Mouse (Mus musculus): Measurements from ENCODE around the gene Gas2l1. TPM values are rescaled to one million over a fixed set of nuclear protein-coding genes. Genes with fewer than 3 reads are reported as not detected.

Gene Gas2l1
- polyA plus RNA-seq, 1 experiment from 2014 or later = 21.4 TPM

DNA sequence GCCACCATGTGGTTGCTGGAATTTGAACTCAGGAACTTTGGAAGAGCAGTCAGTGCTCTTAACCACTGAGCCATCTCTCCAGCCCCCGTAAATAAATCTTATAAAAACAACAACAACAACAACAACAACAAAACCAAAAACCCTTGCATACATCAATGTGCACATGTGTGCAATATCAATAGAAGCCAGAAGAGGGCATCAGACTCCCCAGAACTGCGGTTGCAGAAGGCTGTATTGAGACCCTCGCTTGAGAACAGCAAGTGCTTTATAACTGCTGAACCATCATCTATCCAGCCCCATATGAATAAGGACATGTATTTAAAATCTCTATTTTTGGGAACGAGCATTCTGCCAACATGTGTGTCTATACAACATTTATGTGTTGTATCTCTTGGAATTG lies 9.8 kb upstream of the Gas2l1 start:
- ATAC-seq (ENCODE audit: low FRiP score, low TSS enrichment) = no peak
- H3K27ac ChIP-seq (replicated peaks) = no peak overlapping the region
- H3K36me3 ChIP-seq (ENCODE audit: control insufficient read depth, insufficient read depth, low read length) = peaks cover 38% of the 10 kb centered on the region
- H3K4me2 ChIP-seq (replicated peaks; ENCODE audit: low read depth) = no peak overlapping the region
- TF ChIP-seq EP300 (optimal IDR thresholded peaks at IDR 0.05) (no peak), CTCF (IDR thresholded peaks at IDR 0.05; ENCODE audit: low read depth) (peak; percentile 68)
- H3K9me3 ChIP-seq (ENCODE audit: control insufficient read depth, low read length) = no peaks in the 10 kb centered on the region
- H3K9ac ChIP-seq (ENCODE audit: low read length) = no peak overlapping the region
- 72% methylated on average over 4 of the region's 4 CpGs for WGBS
- H3K27me3 ChIP-seq (ENCODE audit: control insufficient read depth, insufficient read depth, low read length) = no peaks in the 10 kb centered on the region
- H3K4me1 ChIP-seq (replicated peaks; ENCODE audit: control insufficient read depth, insufficient read depth) = no peaks in the 10 kb centered on the region
- DNase-seq (ENCODE audit: low spot score) = no peak
- H3K4me3 ChIP-seq (ENCODE audit: low read depth, low read length) = no peak overlapping the region

DNA sequence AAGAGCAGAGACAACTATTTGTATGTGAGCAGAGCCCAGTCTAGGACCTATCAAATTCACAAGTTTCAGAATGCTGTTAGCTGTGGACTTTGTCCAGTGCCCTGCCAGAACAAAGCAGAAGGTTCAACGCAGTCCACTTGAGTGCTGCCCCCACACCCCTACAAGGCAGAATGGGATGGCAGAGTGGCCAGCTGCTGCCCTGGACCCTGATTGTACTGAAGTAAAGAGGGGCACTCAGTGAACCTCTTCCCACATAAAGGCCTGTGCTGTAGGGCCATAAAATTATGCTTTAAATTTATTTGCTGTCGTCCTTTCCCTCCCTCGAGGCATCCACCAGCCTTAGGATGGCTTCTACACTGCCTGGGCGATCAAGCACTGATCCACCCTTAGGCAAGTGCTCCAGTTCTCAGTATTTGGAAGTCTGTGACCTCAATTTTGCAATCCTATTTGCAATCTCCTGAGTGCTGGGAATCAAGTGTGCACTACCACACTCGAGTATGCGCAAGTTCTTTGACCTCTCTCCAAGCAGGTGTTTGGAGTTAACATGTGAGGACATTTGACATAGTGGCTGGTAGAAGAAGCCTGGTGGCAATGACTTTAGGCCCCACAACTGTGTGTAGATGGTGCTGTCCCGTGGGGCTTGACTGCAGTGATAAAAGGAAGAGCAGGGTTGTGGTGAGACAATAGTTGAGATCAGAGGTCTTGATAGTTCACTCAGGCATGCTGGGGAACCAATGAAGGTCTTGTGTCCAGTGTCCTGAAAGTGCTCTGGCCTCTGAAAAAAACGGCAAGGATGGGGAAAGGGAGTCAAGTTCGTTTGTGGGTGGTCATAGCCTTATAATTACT lies 3.2 kb upstream of the Gas2l1 start:
- DNase-seq (ENCODE audit: low spot score) (no peak), ATAC-seq (ENCODE audit: low FRiP score, low TSS enrichment) (no peak)
- Histone ChIP-seq H3K27me3 (ENCODE audit: control insufficient read depth, insufficient read depth, low read length) (no peaks in the 10 kb centered on the region), H3K27ac (replicated peaks) (no peak overlapping the region), H3K4me2 (replicated peaks; ENCODE audit: low read depth) (no peak overlapping the region), H3K9me3 (ENCODE audit: control insufficient read depth, low read length) (no peaks in the 10 kb centered on the region), H3K36me3 (ENCODE audit: control insufficient read depth, insufficient read depth, low read length) (peaks cover 29% of the 10 kb centered on the region), H3K4me1 (replicated peaks; ENCODE audit: control insufficient read depth, insufficient read depth) (peaks cover 7% of the 10 kb centered on the region), H3K9ac (ENCODE audit: low read length) (no peak overlapping the region), H3K4me3 (ENCODE audit: low read depth, low read length) (no peak overlapping the region)
- WGBS = 74% methylated on average over 9 of the region's 9 CpGs
- no peak for TF ChIP-seq CTCF (IDR thresholded peaks at IDR 0.05; ENCODE audit: low read depth)
- TF ChIP-seq EP300 (optimal IDR thresholded peaks at IDR 0.05) = no peak

DNA sequence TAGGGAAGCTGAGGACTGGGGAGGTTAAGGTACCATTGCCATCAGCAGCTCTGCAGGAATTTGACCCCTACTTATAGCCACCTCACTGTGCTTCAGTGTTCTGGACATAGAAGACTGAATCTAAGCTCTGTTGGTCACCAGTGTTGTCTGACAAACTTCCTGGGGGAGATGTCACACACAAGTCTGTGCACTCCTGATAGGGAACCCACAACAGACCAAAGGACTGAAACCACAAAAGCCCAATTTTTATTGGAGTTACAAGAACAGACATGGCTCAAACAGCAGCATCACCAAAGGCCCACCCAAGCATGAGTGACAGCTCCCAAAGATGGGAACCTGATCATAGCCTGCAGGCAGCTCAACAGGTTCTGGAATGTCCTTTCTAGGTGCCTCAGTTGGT lies 1.9 kb upstream of the Gas2l1 start:
- Histone ChIP-seq H3K27me3 (ENCODE audit: control insufficient read depth, insufficient read depth, low read length) (no peaks in the 10 kb centered on the region), H3K9me3 (ENCODE audit: control insufficient read depth, low read length) (no peaks in the 10 kb centered on the region), H3K4me2 (replicated peaks; ENCODE audit: low read depth) (no peak overlapping the region), H3K4me3 (ENCODE audit: low read depth, low read length) (no peak overlapping the region), H3K27ac (replicated peaks) (no peak overlapping the region), H3K36me3 (ENCODE audit: control insufficient read depth, insufficient read depth, low read length) (peaks cover 17% of the 10 kb centered on the region), H3K4me1 (replicated peaks; ENCODE audit: control insufficient read depth, insufficient read depth) (peaks cover 17% of the 10 kb centered on the region), H3K9ac (ENCODE audit: low read length) (no peak overlapping the region)
- ATAC-seq (ENCODE audit: low FRiP score, low TSS enrichment) (no peak), DNase-seq (ENCODE audit: low spot score) (no peak)
- TF ChIP-seq CTCF (IDR thresholded peaks at IDR 0.05; ENCODE audit: low read depth) = no peak
- TF ChIP-seq EP300 (optimal IDR thresholded peaks at IDR 0.05) = no peak

- WGBS = 16% methylated on average over 36 of the region's 38 CpGs
- DNase-seq (ENCODE audit: low spot score) = peak; percentile 53
Measured at GRCm38 (mm10) chr11:5064282-5065055, 658 bp downstream of the Gas2l1 start.

GRCm38 (mm10) chr11:5063561-5064281 lies 1.4 kb downstream of the Gas2l1 start:
- Histone ChIP-seq H3K4me1 (replicated peaks; ENCODE audit: control insufficient read depth, insufficient read depth) (peaks cover 25% of the 10 kb centered on the region), H3K27me3 (ENCODE audit: control insufficient read depth, insufficient read depth, low read length) (0 out of 2 replicates have a peak, but pooled peaks cover 8% of the 10 kb centered on the region), H3K9me3 (ENCODE audit: control insufficient read depth, low read length) (no peaks in the 10 kb centered on the region), H3K4me2 (replicated peaks; ENCODE audit: low read depth) (peak overlapping the region; percentile 71), H3K36me3 (ENCODE audit: control insufficient read depth, insufficient read depth, low read length) (peaks cover 6% of the 10 kb centered on the region; the same call in 1 of the 2 replicates), H3K4me3 (ENCODE audit: low read depth, low read length) (peak overlapping the region; percentile 72), H3K9ac (ENCODE audit: low read length) (peak overlapping the region; percentile 75; the same call in 1 of the 2 replicates), H3K27ac (replicated peaks) (0 out of 2 replicates have a peak overlapping the region, but pooled peaks have one; percentile 18)
- no peak for DNase-seq (ENCODE audit: low spot score)
- TF ChIP-seq CTCF (IDR thresholded peaks at IDR 0.05; ENCODE audit: low read depth) = no peak
- TF ChIP-seq EP300 (optimal IDR thresholded peaks at IDR 0.05) = no peak
- WGBS = 65% methylated on average over 31 of the region's 31 CpGs
- ATAC-seq (ENCODE audit: low FRiP score, low TSS enrichment) = no peak; the same call in 1 of the 2 replicates

More at GRCm38 (mm10) chr11:5064282-5065055, 658 bp downstream of the Gas2l1 start:
- Histone ChIP-seq H3K27ac (replicated peaks) (peak overlapping the region; percentile 56; the same call in 1 of the 2 replicates), H3K4me1 (replicated peaks; ENCODE audit: control insufficient read depth, insufficient read depth) (peaks cover 25% of the 10 kb centered on the region), H3K9ac (ENCODE audit: low read length) (peak overlapping the region; percentile 75), H3K27me3 (ENCODE audit: control insufficient read depth, insufficient read depth, low read length) (0 out of 2 replicates have a peak, but pooled peaks cover 2% of the 10 kb centered on the region), H3K9me3 (ENCODE audit: control insufficient read depth, low read length) (no peaks in the 10 kb centered on the region), H3K36me3 (ENCODE audit: control insufficient read depth, insufficient read depth, low read length) (peaks cover 9% of the 10 kb centered on the region; the same call in 1 of the 2 replicates), H3K4me3 (ENCODE audit: low read depth, low read length) (peak overlapping the region; percentile 72), H3K4me2 (replicated peaks; ENCODE audit: low read depth) (peak overlapping the region; percentile 71)
- TF ChIP-seq EP300 (optimal IDR thresholded peaks at IDR 0.05) (no peak), CTCF (IDR thresholded peaks at IDR 0.05; ENCODE audit: low read depth) (no peak)
- ATAC-seq (ENCODE audit: low FRiP score, low TSS enrichment) = peak; percentile 15; the same call in 1 of the 2 replicates

Data from stomach, postnatal 0 days (tissue).